Comparison of ENCODE assay signal across 15 mouse cellular contexts in the genomic region with DNA sequence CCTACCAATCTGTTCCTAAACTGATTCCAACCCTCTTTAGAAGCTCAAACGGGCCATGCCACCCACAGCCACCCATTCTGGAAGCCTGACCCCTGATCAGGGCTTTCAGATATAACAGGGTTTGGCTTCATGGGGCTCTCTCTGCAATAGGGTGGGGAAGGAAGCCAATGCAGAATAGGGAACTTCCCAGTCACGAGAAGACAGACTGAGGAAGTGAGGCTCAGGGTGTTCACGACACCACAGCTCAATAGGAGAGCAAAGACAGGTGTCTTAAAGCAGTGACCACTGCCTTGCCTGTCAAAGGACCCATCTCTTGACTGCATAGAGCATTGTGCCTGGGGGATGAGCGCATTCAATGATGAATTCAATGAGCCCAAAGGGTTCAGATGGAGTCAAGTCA.
"Had no signal": no experiment of that assay in that cellular context is flagged by ENCODE, and none has a peak within 500 bp of the region (broad histone marks: within the 10 kb centered on the region; RNA-seq: fewer than 3 reads in every experiment).

No protein-coding gene starts in this region.

- H3K4me3 ChIP-seq: left cerebral cortex, adult 2 months; liver, embryonic 13.5 days had no signal

- ATAC-seq: intestine, embryonic 16.5 days had no signal

- H3K36me3 ChIP-seq: liver, embryonic 13.5 days had no signal

- H3K27me3 ChIP-seq: liver, embryonic 13.5 days had no signal

- H3K27ac ChIP-seq: left cerebral cortex, adult 2 months; liver, embryonic 13.5 days had no signal

- H3K4me1 ChIP-seq: liver, embryonic 13.5 days had no signal

- DNase-seq: kidney, adult 18-20 months; kidney, adult 9 months; kidney, postnatal 14 days; kidney, postnatal 4 days; layer of hippocampus, postnatal 36 days; liver, embryonic 13.5 days; lung, adult 2 months; lung, postnatal 14 days; midbrain, embryonic 14.5 days; right cerebral cortex, adult 18-20 months; right cerebral cortex, postnatal 14 days; right cerebral cortex, postnatal 4 days; thymus, adult 18-20 months had no signal

- H3K9ac ChIP-seq: liver, embryonic 13.5 days had no signal
